Mouse (Mus musculus) left cerebral cortex, postnatal 14 days (tissue): ENCODE measurements around the gene Acadm. TPM values are rescaled to one million over a fixed set of nuclear protein-coding genes. Genes with fewer than 3 reads are reported as not detected.

Experiments used
- DNase-seq, 2 experiments: peaks; one replicate each; pipeline ENCODE4 v3.0.0; 2021 to 2022; ENCODE audit warnings: low spot score in 2 of 2, mixed read lengths in 1 of 2
- intact Hi-C: fragments of 180-260 bp; cut with DNase I; formaldehyde crosslinking; loops from one replicate; pipeline ENCODE4 v1.15.1; 2025
- total RNA-seq, 2 experiments: library from RNA; stranded (reverse); gene quantifications; 2 replicates each; pipeline ENCODE4 v1.2.3; 2021

Gene Acadm
- total RNA-seq, 2 experiments from 2014 or later = 33.9 to 34.2 TPM

GRCm38 (mm10) chr3:153943901-153944334 is 514 bp downstream of the Acadm start:
- peak; percentile 22 to 24 for DNase-seq
- intact Hi-C loops = no loop called here

DNA sequence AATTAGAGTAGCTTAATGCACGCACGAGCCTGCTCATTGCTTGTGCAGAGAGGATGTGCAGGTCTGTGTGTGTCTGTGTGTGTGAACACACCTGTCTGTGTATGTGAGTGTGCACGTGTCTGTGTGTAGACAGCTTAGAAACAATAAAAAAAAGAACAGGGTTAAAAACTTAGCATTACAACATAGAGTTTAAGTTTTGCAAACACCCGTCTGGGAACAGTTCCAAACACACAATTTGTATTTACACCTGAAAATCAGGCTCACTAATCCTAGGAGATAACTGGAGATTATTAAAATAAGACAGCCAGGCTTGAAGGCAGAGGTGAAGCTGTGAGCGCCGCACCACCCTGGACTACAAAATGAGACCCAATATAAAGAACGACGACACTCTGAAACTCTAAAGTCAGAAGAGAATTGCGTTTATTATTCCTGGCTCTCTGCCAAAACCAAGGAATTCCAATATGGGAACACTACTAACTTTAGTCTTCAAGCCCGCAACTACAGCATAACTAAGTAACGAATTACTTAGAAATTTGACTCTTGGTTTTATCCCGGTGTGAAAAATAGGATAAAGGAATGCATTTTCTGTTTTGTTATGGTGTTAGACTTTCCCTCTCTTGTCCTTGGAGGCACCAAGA is 1.3 kb downstream of the Acadm start:
- no peak for DNase-seq
- intact Hi-C loops = no loop called here

DNA sequence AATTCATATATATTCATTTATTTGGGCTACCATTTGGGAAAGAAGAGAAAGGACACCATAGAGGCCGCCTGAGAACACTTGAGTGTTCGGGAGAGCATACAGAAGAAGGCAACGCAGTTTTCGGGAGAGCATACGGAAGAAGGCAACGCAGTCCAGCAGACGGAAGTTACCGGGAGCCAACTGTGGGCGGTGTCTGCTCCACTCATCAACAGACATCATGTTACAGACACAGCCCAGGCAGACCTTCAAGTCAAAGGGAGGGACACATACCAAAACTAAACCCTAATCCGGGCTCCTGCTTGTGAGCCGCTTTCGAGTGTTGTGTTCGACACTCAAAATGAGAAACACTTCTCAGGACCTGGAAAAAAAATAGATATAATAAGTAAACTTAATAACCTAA is 2.8 kb downstream of the Acadm start:
- intact Hi-C loops = no loop called here
- no peak for DNase-seq

GRCm38 (mm10) chr3:153940486-153940885 is 3.9 kb downstream of the Acadm start:
- DNase-seq = no peak
- intact Hi-C loops = no loop called here

DNA sequence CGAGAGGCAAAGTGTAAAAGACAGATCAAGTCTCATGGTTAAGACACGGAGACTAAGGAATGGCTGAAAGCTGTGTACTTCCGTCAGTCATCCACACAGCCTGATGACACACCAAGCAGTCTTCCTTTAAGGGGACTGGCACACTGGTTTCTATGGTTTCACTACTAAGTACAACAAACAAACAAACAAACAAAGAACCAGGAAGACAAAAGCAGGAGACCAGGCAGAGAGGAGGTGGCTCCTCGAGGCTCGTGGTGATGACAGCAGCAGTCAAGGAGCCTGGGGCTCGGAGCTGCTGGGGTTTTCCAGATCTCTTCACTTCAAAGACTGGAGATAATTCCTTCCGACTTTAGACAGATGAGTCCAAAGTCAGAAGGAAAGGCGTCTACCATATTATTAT is 4.4 kb downstream of the Acadm start:
- intact Hi-C loops = no loop called here
- DNase-seq = no peak

DNA sequence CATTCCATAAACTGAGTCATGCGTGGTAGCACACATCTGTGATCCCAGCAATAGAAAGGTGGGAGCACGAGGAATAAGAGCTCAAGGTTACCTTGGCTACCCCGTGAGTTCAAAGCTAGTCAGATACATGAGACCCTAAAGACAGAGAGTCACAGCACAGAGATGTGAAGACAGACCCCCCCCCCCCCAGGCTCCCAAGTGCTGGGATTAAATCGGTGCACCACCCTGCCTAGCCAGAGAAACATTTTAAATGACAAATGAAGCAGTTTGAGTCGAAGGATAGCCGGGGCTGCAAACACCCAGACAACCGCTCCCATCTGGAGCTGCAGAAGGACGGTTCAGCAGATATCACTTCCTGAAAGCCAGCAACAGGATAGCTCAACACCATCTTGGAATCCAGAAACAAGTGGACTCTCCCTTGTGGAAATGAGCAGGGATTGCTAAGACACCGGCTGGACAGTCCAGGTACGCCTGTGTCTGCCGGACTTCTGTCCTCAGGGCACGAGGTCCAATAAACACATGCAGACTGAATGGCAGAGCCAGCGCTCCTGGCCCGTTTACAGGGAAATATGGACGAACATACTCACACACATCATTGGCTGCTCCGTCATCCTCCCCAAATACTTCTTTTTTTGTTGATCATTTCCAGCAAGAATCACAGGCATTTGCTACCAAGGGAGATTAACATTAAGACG is 7.2 kb downstream of the Acadm start:
- intact Hi-C loops = no loop called here
- DNase-seq = no peak

DNA sequence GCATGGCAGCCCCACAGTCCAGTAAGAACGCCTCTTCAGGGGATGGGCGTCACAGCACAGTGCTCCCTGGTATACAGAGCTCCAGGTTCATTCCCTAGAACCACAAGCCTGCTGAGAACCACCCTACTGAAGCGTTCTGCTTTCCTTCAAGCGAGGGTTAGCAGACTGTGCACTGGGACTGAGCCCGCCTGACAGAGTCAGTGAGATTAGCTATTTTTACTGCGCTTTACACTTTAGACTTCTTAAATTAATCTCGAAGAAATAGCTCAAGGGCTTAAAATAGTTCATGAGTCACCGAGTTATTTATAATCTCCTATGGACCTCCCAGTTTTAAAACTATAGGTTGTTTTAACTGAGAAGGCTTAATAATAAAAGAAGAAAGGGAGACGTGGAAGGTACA is 8.6 kb downstream of the Acadm start:
- intact Hi-C loops = no loop called here

DNA sequence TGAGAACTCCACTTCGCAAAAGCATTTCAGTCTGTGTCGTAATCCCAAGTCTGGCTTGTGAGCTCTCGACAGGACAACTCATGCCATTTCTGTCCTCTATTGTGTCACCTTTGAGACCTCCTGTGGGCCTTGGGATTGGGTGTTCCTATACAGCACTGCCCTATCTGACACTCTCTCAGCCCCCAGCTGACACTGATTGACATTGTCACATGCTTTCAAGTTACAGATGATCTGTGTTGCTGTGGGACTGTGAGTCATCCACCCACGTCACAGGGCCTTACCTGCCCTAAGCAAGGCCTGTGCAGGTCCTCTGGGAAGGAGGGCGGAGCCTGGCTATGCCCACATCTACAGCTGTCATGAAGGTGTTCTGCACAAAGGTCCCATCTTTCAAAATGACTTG is 12.0 kb downstream of the Acadm start:
- intact Hi-C loops = no loop called here
- no peak for DNase-seq

More for the DNA sequence above, 8.6 kb downstream of the Acadm start:
- no peak for DNase-seq

DNA sequence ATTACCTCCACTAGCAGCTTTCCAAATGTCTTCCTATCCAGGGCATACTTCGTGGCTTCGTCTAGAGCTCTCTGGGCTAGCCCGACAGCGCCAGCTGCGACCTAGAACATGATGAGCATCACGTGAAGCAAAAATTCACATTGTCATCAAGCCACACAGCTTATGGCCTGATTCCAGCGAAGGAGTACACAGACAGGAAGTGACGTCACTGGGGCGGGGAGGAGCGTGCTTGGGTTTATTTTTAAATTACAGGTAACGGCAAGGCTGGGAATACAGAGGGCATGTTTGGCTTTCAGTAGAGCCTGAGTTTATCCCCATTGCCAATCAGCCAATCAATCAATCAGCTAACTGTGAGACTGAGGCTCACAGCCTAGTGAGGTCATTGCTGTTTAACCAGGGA is 14.9 kb downstream of the Acadm start:
- intact Hi-C loops = no loop called here

DNA sequence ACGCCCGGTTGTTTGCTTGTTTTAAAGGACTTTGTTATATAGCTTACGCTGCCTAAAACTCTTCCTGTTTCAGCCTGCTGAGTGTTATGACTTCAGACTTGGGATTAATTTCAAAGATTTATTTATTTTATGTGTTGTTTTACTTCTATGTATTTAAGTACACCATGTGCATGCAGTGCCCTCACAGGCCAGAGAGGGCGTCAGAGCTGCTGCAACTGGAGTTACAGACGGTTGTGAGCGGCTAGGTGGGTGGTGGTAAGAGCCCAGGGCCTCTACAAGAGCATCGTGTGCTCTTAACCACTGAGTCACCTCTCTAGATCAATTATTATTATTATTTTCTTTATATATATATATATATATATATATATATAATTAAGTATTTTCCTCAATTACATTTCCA is 18.1 kb downstream of the Acadm start:
- intact Hi-C loops = no loop called here
- no peak for DNase-seq

More for the DNA sequence above, 14.9 kb downstream of the Acadm start:
- DNase-seq = no peak

GRCm38 (mm10) chr3:153921147-153921910 is 23.1 kb downstream of the Acadm start:
- DNase-seq = no peak

GRCm38 (mm10) chr3:153917200-153917599 is 27.2 kb downstream of the Acadm start:
- intact Hi-C loops = no loop called here
- no peak for DNase-seq

More at GRCm38 (mm10) chr3:153921147-153921910, 23.1 kb downstream of the Acadm start:
- intact Hi-C loops = no loop called here

DNA sequence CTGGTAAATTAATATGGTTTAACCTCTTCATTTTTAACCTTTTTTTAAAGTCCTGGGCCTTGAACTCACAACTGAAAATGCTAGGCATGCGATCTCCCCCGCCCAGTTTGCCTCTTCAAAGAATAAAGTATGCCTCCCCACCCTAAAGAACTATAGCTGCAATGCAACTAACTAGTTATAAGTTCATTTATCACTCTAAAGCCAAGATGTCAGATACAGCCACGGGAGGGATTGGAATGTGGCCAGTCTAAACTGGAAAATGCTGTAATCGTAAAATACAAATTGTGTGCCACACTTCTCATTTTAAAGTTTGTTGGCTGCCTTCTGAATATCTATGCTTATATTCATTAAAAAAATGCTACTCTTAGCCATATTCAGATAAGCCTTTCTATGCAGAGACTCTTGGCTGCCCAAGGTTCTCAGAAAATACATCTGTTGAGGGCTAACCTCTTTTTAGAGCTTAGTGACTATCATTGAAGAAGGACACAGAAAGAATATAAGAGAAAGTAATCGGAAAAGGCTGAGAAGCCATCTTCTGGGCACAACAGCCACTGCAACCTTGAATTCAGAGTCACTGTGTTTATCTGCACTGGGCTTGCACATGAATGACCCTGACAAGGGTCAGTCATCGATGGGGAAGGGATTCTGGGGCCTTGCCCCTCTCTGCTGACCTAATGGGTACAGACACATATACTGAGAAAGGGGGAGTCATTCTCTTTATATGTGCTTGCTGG is 30.8 kb downstream of the Acadm start:
- DNase-seq = no peak

DNA sequence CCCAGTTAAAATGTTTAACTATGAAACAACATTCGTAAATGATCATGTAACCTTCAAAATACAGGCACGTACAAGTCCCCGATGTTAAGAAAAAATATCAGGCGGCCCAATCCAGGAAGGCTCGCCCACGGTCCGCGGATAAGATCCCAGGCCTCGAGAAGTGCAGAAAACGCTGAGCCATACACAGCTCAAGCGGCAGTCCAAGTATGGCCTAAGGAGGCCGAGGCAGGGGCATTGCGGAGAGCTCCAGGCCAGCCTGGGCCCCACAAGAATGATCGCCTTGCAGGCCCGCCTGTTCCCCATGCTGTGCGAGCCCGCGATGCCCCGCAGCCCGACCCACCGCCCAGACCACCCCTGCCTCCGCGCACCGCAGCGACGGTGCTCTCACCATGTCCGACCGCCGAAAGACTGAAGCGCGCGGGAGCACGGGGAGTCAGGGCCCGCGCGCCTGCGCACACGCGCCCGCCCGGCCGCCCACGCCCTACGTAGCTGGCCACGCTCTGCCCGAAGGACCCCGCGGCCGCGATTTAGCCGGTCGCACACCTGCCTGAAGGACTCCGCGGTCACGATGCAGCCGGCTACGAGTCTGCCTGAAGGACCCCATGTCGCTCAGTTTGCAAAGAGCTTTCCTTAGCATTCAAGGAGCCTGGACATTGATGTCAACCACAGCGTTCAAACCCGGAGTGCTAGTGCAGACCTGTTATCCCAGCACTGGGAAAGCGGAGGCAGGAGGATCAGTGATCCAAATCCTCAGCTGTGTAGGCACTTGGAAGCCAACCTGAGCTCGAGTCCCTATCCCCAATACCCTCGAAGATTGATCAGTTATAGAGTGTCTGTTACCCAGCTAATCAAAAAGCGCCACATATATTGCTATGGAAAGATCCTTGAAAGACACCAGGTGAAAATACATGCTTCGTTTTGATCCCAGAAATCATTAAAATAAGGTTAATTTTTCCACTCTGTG is 31.6 kb downstream of the Acadm start, which contains the start of gene Rabggtb:
Gene Rabggtb, minus strand, starts transcription at position 464 of the 964 bp plus-strand sequence.
- intact Hi-C loops = no loop called here
- peak; percentile 96 to 97 for DNase-seq

More for the DNA sequence above, 30.8 kb downstream of the Acadm start:
- intact Hi-C loops = no loop called here

DNA sequence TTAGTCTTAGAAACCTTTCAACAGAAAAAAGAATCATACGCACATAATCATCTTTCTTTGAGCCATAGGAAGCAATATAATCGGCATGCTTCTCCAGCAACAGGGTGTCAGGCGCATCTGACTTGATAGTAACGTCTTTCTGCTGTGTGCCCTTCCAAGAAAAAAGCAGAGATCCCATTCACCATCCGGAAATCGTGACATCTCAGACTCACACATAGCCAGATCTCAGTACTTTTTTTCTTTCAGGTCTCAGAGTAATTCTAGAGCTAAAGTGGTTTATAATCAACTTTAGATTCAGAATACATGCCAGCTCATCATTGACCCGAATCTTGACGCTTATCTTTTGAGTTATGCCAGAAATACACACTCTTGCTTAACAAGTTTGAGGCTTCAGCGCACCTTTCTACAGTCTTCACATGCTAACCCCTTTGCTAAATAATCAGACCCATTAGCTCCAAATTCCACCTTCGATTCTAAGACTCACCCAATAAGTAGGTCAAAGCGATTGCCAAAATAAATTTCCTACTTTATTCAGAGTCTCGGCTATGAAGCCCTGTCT is 32.5 kb downstream of the Acadm start:
- intact Hi-C loops = no loop called here
- no peak for DNase-seq

- no peak for DNase-seq
- intact Hi-C loops = no loop called here
These were observed 33.1 kb downstream of the Acadm start for GRCm38 (mm10) chr3:153911197-153911881.

DNA sequence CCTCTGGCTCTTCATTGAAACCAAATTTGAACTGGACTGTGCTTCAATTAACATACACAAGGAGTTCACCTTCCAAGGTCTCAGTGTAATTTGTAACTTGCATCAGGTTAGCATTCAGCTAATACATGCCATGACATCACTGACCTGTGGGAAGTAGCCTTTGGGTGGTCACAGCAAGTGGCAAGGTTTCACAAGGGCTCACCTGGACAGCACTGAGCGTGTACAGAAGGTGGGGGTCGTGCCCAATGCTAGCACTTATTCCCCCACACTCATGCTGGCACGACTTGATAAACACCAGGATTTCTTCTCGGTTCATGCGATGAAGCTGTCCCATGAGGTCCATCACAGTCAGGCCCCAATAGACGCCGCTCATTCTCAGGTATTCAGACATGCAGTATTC is 33.9 kb downstream of the Acadm start:
- no peak for DNase-seq
- intact Hi-C loops = no loop called here

DNA sequence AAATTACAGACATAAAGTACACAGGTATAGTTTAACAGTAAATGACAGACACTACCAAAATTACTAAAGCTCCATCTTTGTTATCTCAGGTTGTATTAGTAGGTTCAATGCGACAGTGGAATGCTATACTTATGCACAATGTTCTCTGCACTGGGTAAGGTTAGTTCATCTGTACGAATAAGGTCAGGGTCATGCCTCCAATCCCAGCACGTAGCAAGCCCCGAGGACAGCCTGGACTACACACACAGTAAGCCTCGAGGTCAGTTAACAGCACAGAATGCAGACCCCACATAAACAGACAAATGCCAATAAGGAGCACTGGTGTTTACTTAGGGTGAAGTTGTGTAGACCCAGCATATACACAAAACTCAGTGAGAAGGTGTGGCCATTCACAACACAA is 35.5 kb downstream of the Acadm start:
- intact Hi-C loops = no loop called here
- no peak for DNase-seq
